Mouse (Mus musculus) kidney, adult 10 weeks (tissue): ENCODE data around the gene Neurog3. TPM values are rescaled to one million over a fixed set of nuclear protein-coding genes. Genes with fewer than 3 reads are reported as not detected.

Experiments
- polyA plus RNA-seq: library from polyadenylated mRNA; stranded (reverse); fragments of 350-450 nt; fragmentation: Illumina TruSeq; extraction: RNeasy Lipid Tissue Mini Kit (QIAGEN cat#74804); gene quantifications from one replicate; pipeline ENCODE4 v1.2.3, GENCODE M21; 2014; ENCODE audit warnings: low read depth, low replicate concordance

Gene Neurog3
- polyA plus RNA-seq = not detected

DNA sequence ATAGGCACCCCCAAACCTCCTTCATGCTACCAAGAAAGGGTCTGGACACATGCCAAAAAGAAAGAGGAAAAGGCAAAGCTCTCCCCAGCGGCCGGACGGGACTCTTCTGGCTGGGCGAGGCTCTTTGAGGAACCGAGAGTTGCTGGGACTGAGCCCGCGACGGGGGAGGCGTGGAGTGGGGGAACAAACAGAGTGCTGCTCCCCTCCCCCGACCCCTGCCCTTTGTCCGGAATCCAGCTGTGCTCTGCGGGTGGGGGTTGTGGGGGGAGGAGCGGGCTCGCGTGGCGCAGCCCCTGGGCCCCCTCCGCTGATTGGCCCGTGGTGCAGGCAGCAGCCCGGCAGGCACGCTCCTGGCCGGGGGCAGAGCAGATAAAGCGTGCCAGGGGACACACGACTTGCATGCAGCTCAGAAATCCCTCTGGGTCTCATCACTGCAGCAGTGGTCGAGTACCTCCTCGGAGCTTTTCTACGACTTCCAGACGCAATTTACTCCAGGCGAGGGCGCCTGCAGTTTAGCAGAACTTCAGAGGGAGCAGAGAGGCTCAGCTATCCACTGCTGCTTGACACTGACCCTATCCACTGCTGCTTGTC, at the start of gene Neurog3:
Neurog3 (plus strand) TSS at position 400 of the 591 bp plus-strand sequence.

DNA sequence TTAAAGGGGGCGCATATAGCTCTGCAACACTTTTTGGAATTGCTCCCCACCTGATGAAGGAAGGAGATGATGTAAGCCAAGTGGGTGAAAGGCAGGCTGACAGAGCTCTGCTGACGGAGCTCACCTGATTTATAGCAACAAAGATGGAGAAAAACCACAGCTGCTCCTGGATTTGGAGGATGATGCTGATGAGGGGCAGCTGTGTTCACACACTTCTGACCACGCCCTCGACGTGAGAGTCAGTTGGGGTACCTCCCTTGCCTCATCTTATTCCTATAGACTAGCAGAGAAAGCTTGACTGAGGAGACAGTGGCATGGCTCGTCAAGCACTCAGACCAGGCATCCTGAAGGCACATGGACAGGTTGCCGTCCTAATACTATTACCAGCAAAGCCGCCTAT, 10.9 kb downstream of the Neurog3 start, which contains the start of gene Fam241b:
Fam241b (minus strand) TSS at position 101 of the 400 bp plus-strand sequence.

Other genes starting within 250 kb of the Neurog3 start
- 0.89 TPM for gene Col13a1, start 154.0 kb upstream of the Neurog3 start, polyA plus RNA-seq
- 5.8 TPM for gene Fam241b, start 10.8 kb downstream of the Neurog3 start, polyA plus RNA-seq
- 6.3 TPM for gene Tspan15, start 98.2 kb downstream of the Neurog3 start, polyA plus RNA-seq
- gene Tacr2, start 119.3 kb downstream of the Neurog3 start, polyA plus RNA-seq = not detected
- gene Hk1, start 246.8 kb downstream of the Neurog3 start, polyA plus RNA-seq = 11.4 TPM